Mouse (Mus musculus): ENCODE measurements around the gene Kmt5a.
"Not testable (repeated sequence)": the region's sequence is repeated elsewhere in the genome, so short reads cannot be mapped to it uniquely, and the experiment has no call there.

Kmt5a gene

DNA sequence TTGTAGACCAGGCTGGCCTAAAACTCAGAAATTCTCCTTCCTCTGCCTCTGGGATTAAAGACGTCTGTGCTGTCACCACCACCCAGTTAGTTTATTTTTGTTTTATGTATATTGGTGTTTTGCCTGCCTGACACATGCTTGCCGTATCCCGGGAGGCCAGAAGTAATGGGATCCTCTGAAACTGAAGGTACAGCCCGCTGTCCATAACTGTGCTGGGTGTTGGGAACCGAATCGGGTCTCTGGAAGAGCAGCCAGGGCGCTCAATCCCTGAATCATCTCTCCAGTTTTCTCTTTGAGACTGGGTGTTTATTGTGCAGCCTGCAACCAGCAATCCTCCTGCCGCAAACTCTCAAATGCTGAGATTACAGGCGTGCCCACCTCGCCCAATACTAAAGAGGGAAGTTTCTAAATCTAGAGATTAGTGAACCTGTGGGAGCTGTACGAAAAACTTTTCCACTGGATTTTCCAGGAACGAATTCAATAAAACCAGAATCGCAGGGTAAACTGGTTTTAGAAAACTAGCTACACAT lies 42.8 kb downstream of the Kmt5a start:
- no peak for DNase-seq (ENCODE audit: low read depth, low spot score)

DNA sequence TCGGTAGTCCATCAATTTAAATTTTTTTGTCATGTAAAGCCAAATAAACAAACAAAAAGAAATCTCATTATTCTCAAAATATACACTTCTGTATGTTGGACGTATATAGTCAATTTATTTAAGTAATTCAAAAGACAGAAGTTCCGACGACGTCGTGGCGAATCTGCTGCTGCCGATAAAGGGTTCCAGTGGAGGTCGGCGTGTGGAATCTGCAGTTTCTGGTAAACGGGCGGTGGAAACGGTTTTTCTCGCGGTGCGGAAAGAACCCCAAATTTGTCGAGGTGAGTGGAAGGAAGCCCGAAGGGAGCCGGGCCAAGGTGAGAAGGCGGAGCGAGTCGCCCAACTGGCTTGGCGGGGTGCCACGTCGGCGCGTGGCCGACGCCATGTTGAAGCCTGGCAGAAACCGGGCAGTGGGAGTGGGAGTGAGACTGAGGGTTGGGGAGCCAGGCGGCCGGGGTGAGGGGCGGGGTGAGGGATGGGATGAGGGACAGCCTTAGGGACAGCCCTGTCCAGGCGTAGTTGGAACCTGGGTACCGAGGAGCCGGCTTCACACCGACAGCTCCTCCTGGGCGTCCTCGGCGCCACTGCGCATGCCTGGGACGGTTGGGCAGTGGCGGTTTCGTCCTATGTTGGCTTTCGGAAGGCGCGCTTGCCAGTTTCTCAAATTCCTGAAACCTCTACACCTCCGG lies 43.4 kb downstream of the Kmt5a start, which contains the start of gene Snrnp35:
Gene Snrnp35, plus strand, starts transcription at position 169 of the 689 bp plus-strand sequence.
- DNase-seq (ENCODE audit: low read depth, low spot score), result peak; percentile 79

DNA sequence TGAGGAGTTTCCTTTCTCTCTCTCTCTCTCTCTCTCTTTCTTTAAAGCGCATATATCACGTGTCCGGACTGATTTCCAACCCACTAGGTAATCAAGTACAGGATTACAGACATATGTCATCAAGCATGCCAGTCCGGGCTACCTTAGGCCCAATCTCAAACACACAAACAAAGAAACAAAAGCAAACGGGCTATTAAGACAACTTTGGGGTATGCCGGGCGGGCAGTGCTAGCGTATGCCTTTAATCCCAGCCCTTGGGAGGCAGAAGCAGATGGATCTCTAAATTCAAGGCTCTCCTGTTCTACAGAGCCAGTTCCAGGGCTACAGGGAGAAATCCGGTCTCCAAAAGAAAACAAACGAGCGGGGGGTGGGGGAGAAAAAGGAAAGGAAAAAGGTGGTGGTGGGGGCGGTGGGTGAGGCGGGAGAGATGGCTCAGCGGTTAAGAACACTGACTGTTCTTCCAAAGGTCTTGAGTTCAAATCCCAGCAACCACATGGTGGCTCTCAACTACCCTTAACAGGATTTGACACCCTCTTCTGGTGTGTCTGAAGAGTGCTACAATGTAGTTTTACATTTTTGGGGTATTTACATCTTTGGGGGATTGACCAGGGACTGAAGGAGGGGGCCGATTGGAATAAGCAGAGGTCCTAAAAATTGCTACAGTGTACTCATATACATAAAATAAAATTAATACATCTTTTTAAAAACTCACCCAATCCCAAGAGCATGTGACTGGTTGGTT lies 44.1 kb downstream of the Kmt5a start:
- no peak for DNase-seq (ENCODE audit: low read depth, low spot score)

DNA sequence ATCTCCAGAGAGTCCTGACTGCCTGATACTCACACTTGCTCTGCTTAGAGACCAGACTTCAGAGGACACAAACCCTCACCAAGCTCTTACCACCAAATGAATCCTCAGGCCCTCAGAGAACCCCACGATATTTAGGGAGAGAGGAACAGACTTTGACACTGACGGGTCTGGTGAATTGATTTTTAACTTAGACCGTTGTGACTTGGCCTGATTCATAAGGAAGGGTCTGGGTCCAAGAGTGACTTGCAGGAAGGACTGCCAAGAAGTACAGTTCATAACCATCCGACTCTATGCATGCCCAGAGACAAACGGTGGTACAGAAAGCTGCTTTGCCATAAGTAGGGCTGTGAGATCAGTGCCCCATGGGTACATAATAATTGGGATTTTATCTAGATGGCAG lies 45.9 kb downstream of the Kmt5a start:
- no peak for DNase-seq (ENCODE audit: low read depth, low spot score)

DNA sequence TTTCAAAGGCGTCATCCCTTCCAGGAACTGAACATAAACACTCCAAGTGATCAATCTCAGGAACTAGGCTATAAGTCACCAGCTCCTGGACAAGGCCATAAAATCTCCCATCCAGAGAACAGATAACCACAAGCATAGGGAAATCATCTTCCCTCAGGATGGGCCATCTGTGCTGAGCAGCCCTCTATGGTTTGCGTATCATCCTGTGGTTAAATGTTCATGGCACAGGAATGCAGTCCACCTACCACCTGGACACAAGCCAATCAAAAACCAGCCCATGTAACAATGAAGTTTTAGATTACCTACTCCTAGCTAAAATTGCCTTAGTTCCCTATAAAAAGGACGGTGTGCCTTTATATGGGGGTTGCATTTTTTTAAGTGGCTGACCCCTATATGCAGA lies 49.2 kb downstream of the Kmt5a start:
- no peak for DNase-seq (ENCODE audit: low read depth, low spot score)

DNA sequence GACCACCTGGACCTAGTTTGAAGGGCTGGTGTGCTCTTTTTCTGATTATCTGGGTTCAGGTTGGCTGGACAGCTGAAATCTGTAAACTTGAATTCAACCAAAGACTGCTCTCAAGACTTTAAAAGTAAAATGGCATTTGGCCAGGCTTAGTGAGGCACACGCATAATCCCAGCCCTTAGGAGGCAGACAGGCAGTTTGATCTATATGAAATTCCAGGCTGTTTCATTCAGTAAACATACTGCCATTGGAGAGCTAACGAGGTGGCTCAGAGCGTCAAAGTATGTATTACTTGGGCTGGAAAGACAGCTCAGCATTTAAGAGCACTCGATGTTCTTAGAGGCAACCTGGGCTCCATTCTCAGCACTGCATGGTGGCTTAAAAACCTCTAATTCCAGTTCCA lies 52.0 kb downstream of the Kmt5a start:
- no peak for DNase-seq (ENCODE audit: low read depth, low spot score)

DNA sequence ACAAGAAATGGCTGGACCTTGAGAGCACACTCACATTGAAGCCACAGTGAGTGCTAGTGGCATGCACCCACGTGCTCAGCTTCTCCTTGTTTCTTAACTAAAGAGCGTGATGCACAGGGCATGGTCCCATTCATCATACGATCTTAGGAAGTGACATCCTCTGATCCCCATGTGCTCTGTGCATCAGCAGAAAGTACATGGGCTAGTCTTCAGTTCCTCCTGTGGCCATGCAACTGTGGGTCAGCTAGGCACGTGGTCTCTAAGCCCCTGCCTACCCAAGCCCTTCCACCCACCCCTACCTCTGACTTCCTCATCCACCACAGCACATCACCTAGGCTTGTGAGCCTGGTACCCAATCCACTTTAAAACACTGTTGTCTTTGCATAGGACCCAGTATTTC lies 52.9 kb downstream of the Kmt5a start:
- DNase-seq (ENCODE audit: low read depth, low spot score), result no peak

DNA sequence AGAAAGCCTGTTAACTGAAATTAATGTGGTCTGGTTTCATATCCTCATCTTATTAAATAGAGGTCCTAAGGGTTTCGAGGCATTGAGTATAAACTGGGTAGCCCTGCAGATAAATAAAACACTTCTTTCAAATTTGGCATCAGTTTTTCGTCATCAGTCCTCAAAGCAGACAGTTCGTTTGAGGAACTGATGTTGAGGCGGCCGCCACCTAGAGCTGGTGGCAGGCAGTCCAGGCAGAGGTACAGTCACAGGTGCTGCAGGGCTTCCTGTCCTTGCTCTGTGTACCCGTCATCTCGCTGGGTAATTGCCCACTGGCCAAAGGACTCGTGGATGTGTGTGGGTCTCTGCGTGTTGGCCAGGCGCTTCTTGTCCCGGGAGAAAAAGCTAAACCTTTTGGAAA lies 53.7 kb downstream of the Kmt5a start:
- DNase-seq (ENCODE audit: low read depth, low spot score), result no peak

DNA sequence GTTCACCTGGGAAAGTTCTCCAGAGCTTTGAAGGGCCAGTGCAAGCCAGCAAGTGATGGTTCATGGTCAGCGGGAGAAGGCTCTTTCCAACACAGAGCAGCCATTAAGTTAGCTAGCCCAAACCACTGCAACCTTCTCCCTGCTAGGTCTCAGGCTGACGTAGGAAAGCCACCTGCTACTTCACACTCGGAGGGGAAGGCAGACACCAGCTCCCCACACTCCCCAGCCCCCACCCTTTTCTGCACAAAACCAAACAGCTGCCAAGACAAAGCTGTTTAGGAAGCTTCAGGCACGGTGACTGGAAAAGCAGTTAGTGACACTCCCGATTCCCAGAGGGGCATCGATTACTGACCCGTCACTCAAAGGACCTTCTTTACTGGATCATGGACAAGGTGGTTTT lies 55.8 kb downstream of the Kmt5a start:
- DNase-seq (ENCODE audit: low read depth, low spot score), result no peak

DNA sequence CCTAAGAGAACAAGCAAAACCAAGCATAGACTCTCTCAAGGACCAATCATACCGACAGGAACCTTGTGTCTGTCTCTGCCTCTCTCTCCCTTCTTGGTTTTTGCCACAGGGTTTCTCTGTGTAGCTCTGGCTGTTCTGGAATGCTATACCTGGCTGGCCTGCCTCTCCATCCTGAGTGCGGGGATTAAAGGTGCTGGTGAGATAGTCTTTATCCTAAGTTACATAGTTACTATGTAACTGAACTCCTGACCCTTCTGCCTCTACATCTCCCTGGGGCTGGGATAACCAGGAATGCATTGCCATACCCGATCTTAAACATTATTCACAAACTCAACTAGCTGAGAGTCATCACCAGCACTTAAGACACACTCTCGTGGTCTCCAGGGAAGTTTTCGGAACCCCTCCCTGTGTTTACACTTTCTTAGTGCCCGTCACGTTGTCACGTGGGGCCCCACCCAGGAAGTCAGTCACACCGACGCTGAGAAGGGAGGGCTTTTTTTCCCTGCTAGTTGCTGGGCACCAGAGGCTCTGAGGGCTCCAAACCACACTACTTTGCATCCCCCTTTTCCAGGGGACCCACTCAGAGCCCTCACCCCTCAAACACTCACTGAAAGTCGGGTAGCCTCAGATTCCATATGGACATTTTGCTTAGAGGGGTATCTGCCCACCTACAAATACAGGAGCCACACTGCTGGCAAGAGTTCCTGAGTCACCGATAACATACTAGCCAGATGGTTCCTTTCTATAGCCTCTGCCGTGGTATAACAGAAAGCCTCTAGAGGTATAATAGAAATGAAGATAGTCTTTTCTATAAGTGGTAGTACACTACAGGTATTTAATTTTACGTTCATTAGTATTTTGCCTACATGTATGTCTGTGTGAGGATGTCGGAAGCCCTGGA lies 57.1 kb downstream of the Kmt5a start:
- DNase-seq (ENCODE audit: low read depth, low spot score), result no peak

DNA sequence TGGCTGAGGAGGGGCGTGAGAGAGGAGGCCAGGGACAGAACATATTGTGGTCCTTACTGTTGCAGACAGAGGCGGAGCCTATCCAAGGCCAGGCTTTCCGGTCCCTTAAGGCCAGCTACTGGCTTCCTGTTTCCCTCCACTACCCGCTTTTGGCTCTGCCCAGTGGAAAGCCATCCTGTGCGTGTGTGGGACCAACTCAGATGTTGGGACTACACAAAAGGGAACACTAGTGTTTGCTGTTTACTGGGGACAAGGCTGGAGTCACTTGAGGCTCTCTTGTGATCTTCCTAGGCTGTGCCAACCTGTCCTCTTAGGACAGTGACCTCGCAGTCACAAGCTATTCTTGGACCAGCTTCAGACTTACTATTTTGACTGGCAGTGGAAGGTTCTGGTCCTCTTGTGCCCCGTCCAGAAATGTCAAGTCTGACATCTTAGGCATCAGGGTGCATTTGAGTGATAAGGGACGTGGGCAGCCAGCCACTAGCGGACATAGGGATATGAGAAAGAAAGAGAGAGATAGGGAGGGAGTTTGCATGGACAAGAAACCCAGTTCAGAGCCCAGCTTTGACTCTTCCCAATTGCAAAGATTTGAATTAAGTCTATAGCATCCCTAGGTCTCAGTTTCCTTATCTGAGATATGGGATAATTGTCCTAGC lies 58.6 kb downstream of the Kmt5a start:
- DNase-seq (ENCODE audit: low read depth, low spot score), result no peak

DNA sequence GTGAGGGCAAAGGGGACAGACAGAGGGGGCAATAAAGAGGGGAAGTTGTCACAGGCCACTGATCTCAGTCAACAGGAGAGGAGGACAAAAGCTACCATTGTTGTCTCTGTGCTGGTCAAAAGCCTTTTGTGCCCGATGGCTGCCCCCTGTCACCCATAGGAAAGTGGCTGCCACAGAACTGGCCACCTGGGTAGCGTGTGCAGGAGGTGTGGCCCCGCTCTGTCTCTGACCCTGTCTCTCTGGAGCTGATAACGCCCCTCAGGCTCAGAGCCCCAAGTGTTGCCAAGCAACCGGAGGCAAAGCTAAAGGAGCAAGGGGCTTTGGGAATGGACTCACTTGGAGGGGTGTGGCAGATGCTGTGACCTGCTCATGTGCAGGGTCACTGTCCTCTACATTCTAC lies 59.3 kb downstream of the Kmt5a start:
- no peak for DNase-seq (ENCODE audit: low read depth, low spot score)

DNA sequence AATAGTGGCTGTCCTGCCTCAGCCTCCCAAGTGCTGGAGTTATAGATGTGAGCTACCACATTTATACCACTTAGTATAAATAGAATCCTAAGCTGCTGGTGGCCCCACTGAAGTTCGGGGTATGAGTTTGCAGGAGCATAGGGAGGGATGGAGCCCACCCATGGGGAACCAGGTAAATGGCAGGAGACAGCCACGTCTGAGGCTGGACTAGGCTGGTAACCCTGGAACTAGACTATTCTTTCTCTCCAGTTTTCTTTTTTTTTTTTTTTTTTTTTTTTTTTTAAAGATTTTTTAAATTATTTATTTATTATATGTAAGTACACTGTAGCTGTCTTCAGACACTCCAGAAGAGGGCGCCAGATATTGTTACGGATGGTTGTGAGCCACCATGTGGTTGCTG lies 60.3 kb downstream of the Kmt5a start:
- not testable (repeated sequence) for DNase-seq (ENCODE audit: low read depth, low spot score)

DNA sequence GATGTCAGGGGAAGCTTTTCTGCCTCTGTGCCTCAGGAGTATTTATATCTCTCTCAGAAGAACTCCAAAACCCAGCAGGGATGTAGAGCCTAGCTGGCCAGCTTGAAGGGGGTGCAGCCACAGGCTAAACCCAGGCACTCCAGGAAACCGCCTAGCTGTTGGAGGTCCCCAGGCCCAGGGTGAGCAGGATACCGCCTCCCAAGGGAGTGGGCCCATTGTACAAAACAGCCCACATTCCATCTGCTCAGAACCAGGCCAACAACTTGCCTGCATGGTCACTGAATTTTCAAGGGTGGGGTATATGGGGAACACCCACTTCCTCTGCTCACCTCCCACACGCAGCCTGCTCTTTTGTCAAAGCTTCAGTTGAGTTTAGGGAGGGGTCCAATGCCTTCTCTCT lies 60.8 kb downstream of the Kmt5a start:
- no peak for DNase-seq (ENCODE audit: low read depth, low spot score)

DNA sequence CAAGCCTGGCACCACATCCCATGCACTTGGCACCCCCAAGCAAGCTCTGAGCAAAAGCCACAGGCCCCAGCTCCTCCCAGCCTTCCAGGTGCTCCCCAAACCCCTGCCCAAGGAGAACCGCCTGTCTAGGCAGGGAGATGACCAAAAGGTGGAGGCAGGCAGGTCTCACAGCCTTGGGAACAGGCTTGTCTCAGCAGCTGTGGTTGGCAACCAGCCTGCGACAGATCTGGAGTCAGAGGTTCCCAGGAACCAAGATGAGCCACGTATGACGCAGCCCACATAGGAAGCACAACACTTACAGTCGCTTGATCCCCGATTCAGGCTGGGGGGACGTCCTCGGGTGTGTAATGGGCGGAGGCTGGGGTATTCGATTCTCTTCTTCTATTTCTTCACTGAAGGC lies 61.8 kb downstream of the Kmt5a start:
- no peak for DNase-seq (ENCODE audit: low read depth, low spot score)

DNA sequence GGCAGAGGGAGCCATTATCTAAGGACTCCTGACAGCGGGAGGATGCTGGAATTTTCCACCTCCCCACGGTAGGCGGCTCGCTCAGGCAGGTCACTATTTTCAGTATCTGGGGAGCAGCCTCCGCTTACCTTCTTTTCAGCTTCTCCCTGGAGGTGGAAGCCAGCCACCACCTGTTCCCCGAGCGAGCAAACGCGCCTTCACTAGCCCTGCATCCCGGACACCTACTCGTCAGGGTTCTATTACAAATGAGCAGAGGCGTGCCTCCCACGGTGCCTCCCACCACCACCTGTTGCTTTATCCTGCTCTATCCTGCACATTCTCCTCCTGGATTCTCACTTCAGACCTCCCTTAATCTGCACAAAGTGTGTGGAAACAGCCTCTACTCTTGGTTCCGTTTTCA lies 64.0 kb downstream of the Kmt5a start:
- DNase-seq (ENCODE audit: low read depth, low spot score), result no peak

DNA sequence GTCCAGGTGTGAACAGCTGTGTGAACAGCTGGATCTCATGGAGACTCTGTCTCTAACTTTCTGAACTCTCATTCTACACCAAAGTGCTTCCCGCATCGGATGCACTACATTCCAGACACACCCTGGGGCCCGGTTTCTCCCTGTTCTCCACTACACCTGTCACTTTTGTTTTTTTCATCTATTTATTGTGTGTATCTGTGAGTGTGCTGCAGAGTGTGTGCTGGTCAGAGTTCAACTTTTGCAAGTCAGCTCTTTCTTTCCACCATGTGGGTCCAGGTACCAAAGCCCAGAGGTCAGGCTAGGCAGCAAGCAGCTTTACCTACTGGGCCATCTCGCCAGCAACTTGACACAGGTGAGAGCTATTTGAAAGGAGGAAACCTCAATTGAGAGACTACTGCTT lies 65.5 kb downstream of the Kmt5a start:
- no peak for DNase-seq (ENCODE audit: low read depth, low spot score)

DNA sequence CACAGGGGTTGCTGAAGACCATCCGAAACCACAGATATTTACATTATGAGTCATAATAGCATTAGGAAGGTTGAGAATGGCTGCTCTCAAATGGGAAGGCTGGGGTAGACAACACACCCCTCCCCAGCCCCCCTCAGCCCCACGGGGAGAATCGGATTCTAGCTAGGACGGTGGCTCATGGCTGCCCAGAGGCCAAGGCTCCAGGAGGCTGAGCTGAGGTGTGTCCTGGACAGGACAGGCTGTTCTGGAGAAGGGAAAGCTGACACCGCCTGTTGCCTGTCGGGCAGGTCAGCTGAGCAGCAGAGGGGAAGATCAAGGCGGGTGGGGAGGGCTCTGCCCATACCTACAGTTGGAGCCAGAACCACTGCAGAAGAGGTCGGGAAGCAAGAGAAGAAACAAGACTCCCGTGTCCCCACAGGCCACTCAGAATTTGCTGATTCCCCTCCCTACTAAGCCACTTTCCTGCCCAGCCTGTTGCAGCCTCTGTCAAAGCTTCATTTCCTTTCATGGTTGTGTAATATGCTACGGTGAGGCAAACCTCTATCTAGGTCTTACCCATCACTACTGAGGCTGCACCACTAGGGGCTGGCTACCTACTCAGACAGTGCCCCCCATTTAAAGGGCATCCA lies 67.1 kb downstream of the Kmt5a start:
- DNase-seq (ENCODE audit: low read depth, low spot score), result no peak

DNA sequence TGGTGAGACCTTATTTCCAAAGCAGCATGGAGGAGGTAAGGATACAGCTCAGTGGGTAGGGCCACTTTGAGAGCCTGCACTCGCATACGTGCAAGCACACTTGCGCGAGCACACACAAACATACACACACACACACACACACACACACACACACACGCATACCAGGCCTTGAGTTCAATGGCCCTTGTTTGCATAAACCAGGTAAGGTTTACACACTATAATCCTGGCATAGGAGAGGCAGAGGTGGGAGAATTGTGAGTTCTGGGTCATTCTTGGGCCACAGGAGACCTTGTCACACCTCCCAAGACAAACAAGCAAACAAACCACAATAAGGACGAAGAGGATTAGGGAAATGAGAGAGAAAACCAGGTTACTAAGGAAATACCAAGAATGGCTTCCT lies 69.5 kb downstream of the Kmt5a start:
- DNase-seq (ENCODE audit: low read depth, low spot score), result no peak

DNA sequence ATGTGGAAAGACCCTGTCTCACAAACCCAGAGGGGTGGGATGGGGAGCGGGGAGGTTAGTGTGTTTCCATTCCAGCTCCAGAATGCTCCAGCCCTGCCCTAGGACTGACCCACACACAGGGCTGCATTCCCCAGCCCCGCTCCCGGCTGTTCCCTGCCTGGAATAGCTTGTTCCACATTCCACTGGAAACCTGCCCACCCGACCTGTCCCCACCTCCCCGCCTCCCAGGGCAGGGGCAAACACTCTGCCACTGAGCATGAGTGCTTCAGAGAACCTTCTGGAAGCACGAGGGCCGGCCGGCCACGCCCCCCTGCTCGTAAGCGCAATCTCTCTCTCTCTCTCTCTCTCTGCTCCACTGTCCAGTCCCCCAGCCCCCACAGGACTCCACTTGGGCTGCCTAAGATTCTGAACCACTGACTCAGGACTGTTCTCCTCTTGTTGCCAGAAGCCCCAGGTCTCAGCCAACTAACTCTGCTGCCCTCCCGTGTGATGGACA lies 70.1 kb downstream of the Kmt5a start:
- DNase-seq (ENCODE audit: low read depth, low spot score), result no peak

DNA sequence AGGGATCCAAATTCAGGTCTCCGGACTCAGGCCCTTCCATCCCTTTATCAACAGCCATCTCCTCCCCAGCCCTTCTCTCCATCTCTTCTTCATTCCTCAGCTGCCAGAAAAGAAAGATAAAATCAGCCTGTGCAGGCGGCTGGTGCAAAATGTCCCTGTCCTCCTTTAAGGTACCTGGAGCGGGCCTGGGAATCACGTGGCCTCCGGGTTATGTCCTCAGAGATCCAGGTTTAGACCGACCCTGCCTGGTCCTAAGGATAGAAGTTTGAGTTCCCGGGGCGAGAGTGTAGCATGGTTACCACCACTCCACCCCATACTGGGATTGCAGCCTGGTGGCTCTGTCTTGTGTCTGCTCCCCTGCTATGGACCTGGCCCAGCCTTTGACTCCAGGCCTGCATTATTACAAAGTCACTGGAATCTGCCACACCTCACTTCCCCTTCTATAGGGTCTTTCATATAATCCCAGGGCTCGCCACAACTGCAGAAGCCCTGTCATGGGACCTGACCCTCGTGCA lies 70.9 kb downstream of the Kmt5a start:
- no peak for DNase-seq (ENCODE audit: low read depth, low spot score)

All from retina, postnatal 7 days (tissue).